Comparison of ENCODE assay signal across 12 mouse cellular contexts in genomic region chr7:140976720-140977119, GRCm38 (mm10). TPM values are rescaled to one million over a fixed set of nuclear protein-coding genes. Genes with fewer than 3 reads are reported as not detected.
A peak's percentile ranks its signal among the peaks of the same experiment; 100 is the strongest.
DNase-seq lines count a peak whose midpoint lies in the region; ATAC-seq and TF ChIP-seq lines count a peak whose summit lies in the region.
"Not testable (repeated sequence)": the region's sequence is repeated elsewhere in the genome, so short reads cannot be mapped to it uniquely, and the experiment has no call there.
"Had no signal": no experiment of that assay in that cellular context is flagged by ENCODE, and none has a peak within 500 bp of the region (broad histone marks: within the 10 kb centered on the region; RNA-seq: fewer than 3 reads in every experiment).

No protein-coding gene starts in this region.

- not testable (repeated sequence) for H3K36me3 ChIP-seq in E14TG2a.4 (ENCODE audit: insufficient read depth, low read length); ES-E14 (ENCODE audit: control insufficient read depth, insufficient read depth, low read length, poor library complexity, severe bottlenecking)

- not testable (repeated sequence) for H3K9ac ChIP-seq in ES-E14 (ENCODE audit: insufficient read depth, low read depth, low read length, poor library complexity, severe bottlenecking)

- not testable (repeated sequence) for H3K9me3 ChIP-seq in E14TG2a.4 (ENCODE audit: low read length); ES-E14 (ENCODE audit: control insufficient read depth, insufficient read depth, low read depth, low read length)

- peak overlapping the region; percentile 66; the same call in 1 of the 2 replicates for H3K27ac ChIP-seq in ES-E14 (ENCODE audit: insufficient read depth, low read depth, low read length, poor library complexity, severe bottlenecking)

- peak; percentile 61 for ATAC-seq in granulocyte monocyte progenitor cell, adult 5-6 weeks (replicated peaks; ENCODE audit: poor library complexity, severe bottlenecking)
- ATAC-seq in megakaryocyte progenitor cell, adult 5-6 weeks (replicated peaks; ENCODE audit: poor library complexity), result peak; percentile 51
- peak; percentile 62 for ATAC-seq in neutrophil, adult 5-6 weeks (ENCODE audit: extremely low read depth, insufficient number of reproducible peaks, low FRiP score, poor library complexity, severe bottlenecking)

- H3K4me3 ChIP-seq in E14TG2a.4 (replicated peaks; ENCODE audit: low read length), result peak overlapping the region; percentile 37
- not testable (repeated sequence) for H3K4me3 ChIP-seq in ES-E14 (ENCODE audit: insufficient read depth in 1 of 2, low read depth in 1 of 2, low read length in 2 of 2, poor library complexity in 1 of 2, severe bottlenecking in 1 of 2)

- not testable (repeated sequence) for TF ChIP-seq CTCF in E14TG2a.4 (conservative IDR thresholded peaks at IDR 0.05; ENCODE audit: low read length)

- in situ Hi-C loops in ES-E14 (cut with MboI; ENCODE audit: low sequenced_read_pairs in 2 of 2, unreplicated experiment in 2 of 2), result not testable (repeated sequence)

- peaks cover 76% of the 10 kb centered on the region for H3K4me1 ChIP-seq in E14TG2a.4 (replicated peaks; ENCODE audit: low read depth, low read length)
- H3K4me1 ChIP-seq in ES-E14 (ENCODE audit: control insufficient read depth in 2 of 2, insufficient read depth in 2 of 2, low read length in 2 of 2, poor library complexity in 1 of 2), result peaks cover 14 to 23% of the 10 kb centered on the region in 2 experiments

- not testable (repeated sequence) for DNase-seq in ES-E14 (ENCODE audit: low read depth, low spot score)
- peak; percentile 49 for DNase-seq in induced T-regulatory cell, adult 2 months (ENCODE audit: low read depth)

- H3K27me3 ChIP-seq in E14TG2a.4 (ENCODE audit: insufficient read depth, low read length), result not testable (repeated sequence)

TF ChIP-seq in ES-E14, 5 proteins besides CTCF, POLR2A, EP300 and RAD21:
- 0 out of 2 replicates have a peak, but pooled peaks have one; percentile 20 for TF ChIP-seq MAFK (IDR thresholded peaks at IDR 0.05; ENCODE audit: insufficient read depth, low read depth, low read length)
TF ChIP-seq in ES-E14: peak in this region for 1; not testable (repeated sequence) for 4.

RNA-seq across cellular contexts. Expression of gene Ifitm1, which starts 9.7 kb away (rescaled TPM):
- 274 and 585 TPM in 2 replicates for total RNA-seq in ES-E14 (2012; rRNA removed)
- 79.9 and 149 TPM in 2 replicates for total RNA-seq in granulocyte monocyte progenitor cell, adult 5-6 weeks (2014; fragmentation: Nextera tagmentation)
- total RNA-seq in granulocyte monocyte progenitor cell, adult 5-6 weeks (2017), result 18.5 and 25.3 TPM in 2 replicates
- 57.8 and 89.8 TPM in 2 replicates for total RNA-seq in megakaryocyte progenitor cell, adult 5-6 weeks (2015)
- 33.7 and 37.5 TPM in 2 replicates for total RNA-seq in megakaryocyte progenitor cell, adult 5-6 weeks (2017)
- total RNA-seq in neutrophil, adult 5-6 weeks (2017), result 416 and 446 TPM in 2 replicates

RNA-seq across cellular contexts. Expression of gene Ifitm2, which starts 20.9 kb away (rescaled TPM):
- 679 and 1,158 TPM in 2 replicates for total RNA-seq in ES-E14 (2012; rRNA removed)
- 555 and 581 TPM in 2 replicates for total RNA-seq in granulocyte monocyte progenitor cell, adult 5-6 weeks (2014; fragmentation: Nextera tagmentation)
- total RNA-seq in granulocyte monocyte progenitor cell, adult 5-6 weeks (2017), result 354 and 388 TPM in 2 replicates
- total RNA-seq in megakaryocyte progenitor cell, adult 5-6 weeks (2015), result 577 and 637 TPM in 2 replicates
- 287 and 322 TPM in 2 replicates for total RNA-seq in megakaryocyte progenitor cell, adult 5-6 weeks (2017)
- 514 and 537 TPM in 2 replicates for total RNA-seq in neutrophil, adult 5-6 weeks (2017)

RNA-seq across cellular contexts. Expression of gene Gm45717, which starts 21.0 kb away (rescaled TPM):
- total RNA-seq in ES-E14 (2012; rRNA removed), result not detected in 2 replicates
- not detected in 2 replicates for total RNA-seq in granulocyte monocyte progenitor cell, adult 5-6 weeks (2014; fragmentation: Nextera tagmentation)
- not detected in 2 replicates for total RNA-seq in granulocyte monocyte progenitor cell, adult 5-6 weeks (2017)
- not detected in 2 replicates for total RNA-seq in megakaryocyte progenitor cell, adult 5-6 weeks (2015)
- 1.1 TPM in 1 of 2 replicates, not detected in the other for total RNA-seq in megakaryocyte progenitor cell, adult 5-6 weeks (2017)
- total RNA-seq in neutrophil, adult 5-6 weeks (2017), result not detected in 2 replicates
- total RNA-seq: adrenal gland, adult 2 months; adrenal gland, postnatal 10 days; adrenal gland, postnatal 25 days; adrenal gland, postnatal 4 days; forebrain, postnatal 0 days; MEL had no signal

RNA-seq across cellular contexts. Expression of gene Ifitm5, which starts 26.6 kb away (rescaled TPM):
- total RNA-seq in ES-E14 (2012; rRNA removed), result 7.7 and 18.6 TPM in 2 replicates
- 1.7 TPM in 1 of 2 replicates, not detected in the other for total RNA-seq in granulocyte monocyte progenitor cell, adult 5-6 weeks (2014; fragmentation: Nextera tagmentation)
- total RNA-seq in granulocyte monocyte progenitor cell, adult 5-6 weeks (2017), result not detected in 2 replicates
- total RNA-seq in megakaryocyte progenitor cell, adult 5-6 weeks (2015), result 0.83 and 1.1 TPM in 2 replicates
- total RNA-seq in megakaryocyte progenitor cell, adult 5-6 weeks (2017), result not detected in 2 replicates
- total RNA-seq in neutrophil, adult 5-6 weeks (2017), result 12.8 and 18.0 TPM in 2 replicates

RNA-seq across cellular contexts. Expression of gene Ifitm3, which starts 33.9 kb away (rescaled TPM):
- total RNA-seq in ES-E14 (2012; rRNA removed), result 353 and 601 TPM in 2 replicates
- 146 and 224 TPM in 2 replicates for total RNA-seq in granulocyte monocyte progenitor cell, adult 5-6 weeks (2014; fragmentation: Nextera tagmentation)
- 55.6 and 69.2 TPM in 2 replicates for total RNA-seq in granulocyte monocyte progenitor cell, adult 5-6 weeks (2017)
- 147 and 203 TPM in 2 replicates for total RNA-seq in megakaryocyte progenitor cell, adult 5-6 weeks (2015)
- total RNA-seq in megakaryocyte progenitor cell, adult 5-6 weeks (2017), result 49.4 and 56.2 TPM in 2 replicates
- 187 and 230 TPM in 2 replicates for total RNA-seq in neutrophil, adult 5-6 weeks (2017)
